Mouse (Mus musculus): ENCODE data around the gene Gm9821. TPM values are rescaled to one million over a fixed set of nuclear protein-coding genes. Genes with fewer than 3 reads are reported as not detected.

Gm9821 gene
- polyA plus RNA-seq, 1 experiment from 2014 or later = 0.33 TPM

DNA sequence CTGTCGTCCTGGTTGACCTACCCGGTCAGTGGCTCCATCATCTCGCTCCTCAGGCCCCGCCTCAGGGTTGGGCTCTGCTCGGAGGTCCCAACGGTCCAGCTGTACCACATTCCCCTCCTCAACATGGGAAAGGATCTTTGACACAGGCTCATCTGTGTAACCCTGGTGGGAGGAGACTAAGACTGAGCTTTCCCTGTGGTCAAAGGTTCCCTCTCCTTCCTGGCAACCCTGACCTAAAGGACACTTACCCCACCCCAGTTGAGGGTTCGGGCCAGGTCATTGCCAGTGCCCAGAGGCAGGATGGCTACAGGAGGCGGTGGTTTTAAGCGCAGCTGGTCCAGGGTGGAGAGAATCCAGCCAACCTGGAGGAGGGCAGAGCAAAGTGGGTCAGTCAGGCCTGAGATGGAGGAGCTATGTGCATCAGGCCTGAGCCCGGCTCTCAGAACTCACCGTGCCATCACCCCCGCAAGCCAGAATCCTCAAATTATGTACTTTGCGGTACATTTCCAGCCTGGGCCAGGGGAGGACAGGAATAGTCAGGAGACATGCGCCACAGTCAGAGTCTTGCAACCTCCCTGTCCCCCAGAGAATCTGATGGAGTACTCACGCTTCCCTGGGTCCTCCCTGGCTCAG is 6.1 kb upstream of the Gm9821 start:
- H3K4me1 ChIP-seq (ENCODE audit: control insufficient read depth, insufficient read depth, low read length) = no peaks in the 10 kb centered on the region
- peaks cover 32% of the 10 kb centered on the region for H3K36me3 ChIP-seq (ENCODE audit: control insufficient read depth, insufficient read depth, low read length)
- H3K9me3 ChIP-seq (ENCODE audit: control insufficient read depth, low read length) = no peaks in the 10 kb centered on the region
- no peak overlapping the region for H3K4me3 ChIP-seq (ENCODE audit: low read depth, low read length)
- no peak overlapping the region for H3K27ac ChIP-seq (ENCODE audit: low read depth, low read length)
- no peak for ATAC-seq (ENCODE audit: low read depth)
- H3K4me2 ChIP-seq (ENCODE audit: low read depth, low read length) = no peak overlapping the region
- WGBS = 79% methylated on average over 15 of the region's 15 CpGs
- H3K27me3 ChIP-seq (ENCODE audit: control insufficient read depth, insufficient read depth, low read length) = no peaks in the 10 kb centered on the region
- no peak overlapping the region for H3K9ac ChIP-seq (replicated peaks; ENCODE audit: low read depth, low read length)

DNA sequence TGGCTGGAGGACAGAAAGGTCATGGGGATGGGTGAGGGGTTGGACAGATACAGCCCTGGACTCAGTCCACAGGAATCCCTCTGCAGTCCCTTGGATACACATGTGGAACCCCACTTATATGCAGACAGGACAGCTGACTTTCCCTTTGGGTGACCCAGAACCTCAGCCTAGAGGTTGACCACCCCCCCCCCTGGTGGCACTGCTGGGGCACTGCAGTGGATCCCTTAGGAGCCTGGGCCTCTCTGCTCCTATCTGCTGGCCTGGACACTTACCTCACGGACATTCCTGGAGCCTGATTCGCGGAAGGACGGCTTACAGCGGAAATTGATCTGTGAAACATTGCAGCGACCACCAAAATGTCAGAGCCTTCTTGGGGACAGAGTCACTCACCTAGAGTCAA is 3.1 kb upstream of the Gm9821 start:
- H3K4me1 ChIP-seq (ENCODE audit: control insufficient read depth, insufficient read depth, low read length) = no peaks in the 10 kb centered on the region; the same call in 1 of the 2 replicates
- ATAC-seq (ENCODE audit: low read depth) = no peak
- H3K4me3 ChIP-seq (ENCODE audit: low read depth, low read length) = no peak overlapping the region
- no peak overlapping the region for H3K4me2 ChIP-seq (ENCODE audit: low read depth, low read length)
- no peak overlapping the region for H3K27ac ChIP-seq (ENCODE audit: low read depth, low read length)
- H3K36me3 ChIP-seq (ENCODE audit: control insufficient read depth, insufficient read depth, low read length) = peaks cover 20% of the 10 kb centered on the region
- no peaks in the 10 kb centered on the region for H3K9me3 ChIP-seq (ENCODE audit: control insufficient read depth, low read length)
- WGBS = 76% methylated on average over 6 of the region's 6 CpGs
- H3K9ac ChIP-seq (replicated peaks; ENCODE audit: low read depth, low read length) = no peak overlapping the region
- no peaks in the 10 kb centered on the region for H3K27me3 ChIP-seq (ENCODE audit: control insufficient read depth, insufficient read depth, low read length)

DNA sequence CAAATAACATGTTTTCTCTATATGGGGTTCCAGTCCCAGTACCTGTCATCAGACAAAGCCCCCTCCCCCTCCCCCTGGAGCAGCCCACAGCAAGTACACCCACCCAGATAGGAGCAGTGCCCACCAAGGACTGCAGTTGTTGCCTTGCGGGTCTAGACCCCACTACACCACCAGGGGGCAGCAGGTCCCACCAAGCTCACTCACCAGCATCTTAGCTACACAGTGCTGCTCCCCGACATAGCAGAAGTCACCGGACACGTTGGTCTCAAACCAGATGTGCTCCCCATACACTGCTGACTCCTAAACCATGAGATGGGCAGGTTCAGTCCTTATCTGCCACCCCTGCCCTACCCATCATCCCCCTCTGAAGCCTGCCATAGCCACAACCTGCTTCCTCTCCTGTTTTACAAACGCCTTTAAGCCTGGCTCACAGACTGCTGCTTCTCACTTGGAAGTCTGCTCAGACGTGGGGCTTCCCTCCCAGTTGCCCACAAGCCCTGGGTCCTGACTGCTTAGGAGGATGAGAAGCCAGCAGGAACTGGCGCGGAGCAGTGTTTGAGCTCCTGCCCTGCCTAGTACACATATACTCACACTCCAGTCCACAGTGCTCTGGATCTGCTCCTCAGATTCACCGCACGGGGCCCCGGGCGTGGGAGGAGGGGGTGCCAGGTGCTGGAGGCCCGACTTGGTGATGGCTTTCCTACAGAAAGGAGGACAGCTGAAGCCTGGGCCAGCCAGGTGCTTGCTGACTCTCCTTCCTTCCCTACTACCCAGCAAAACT is 1.1 kb upstream of the Gm9821 start:
- Histone ChIP-seq H3K36me3 (ENCODE audit: control insufficient read depth, insufficient read depth, low read length) (peaks cover 4% of the 10 kb centered on the region; the same call in 1 of the 2 replicates), H3K4me3 (ENCODE audit: low read depth, low read length) (no peak overlapping the region), H3K27me3 (ENCODE audit: control insufficient read depth, insufficient read depth, low read length) (no peaks in the 10 kb centered on the region), H3K27ac (ENCODE audit: low read depth, low read length) (no peak overlapping the region), H3K9ac (replicated peaks; ENCODE audit: low read depth, low read length) (no peak overlapping the region), H3K4me2 (ENCODE audit: low read depth, low read length) (no peak overlapping the region), H3K4me1 (ENCODE audit: control insufficient read depth, insufficient read depth, low read length) (peaks cover 10% of the 10 kb centered on the region), H3K9me3 (ENCODE audit: control insufficient read depth, low read length) (no peaks in the 10 kb centered on the region)
- ATAC-seq (ENCODE audit: low read depth) = peak; percentile 83
- 51% methylated on average over 13 of the region's 13 CpGs for WGBS

DNA sequence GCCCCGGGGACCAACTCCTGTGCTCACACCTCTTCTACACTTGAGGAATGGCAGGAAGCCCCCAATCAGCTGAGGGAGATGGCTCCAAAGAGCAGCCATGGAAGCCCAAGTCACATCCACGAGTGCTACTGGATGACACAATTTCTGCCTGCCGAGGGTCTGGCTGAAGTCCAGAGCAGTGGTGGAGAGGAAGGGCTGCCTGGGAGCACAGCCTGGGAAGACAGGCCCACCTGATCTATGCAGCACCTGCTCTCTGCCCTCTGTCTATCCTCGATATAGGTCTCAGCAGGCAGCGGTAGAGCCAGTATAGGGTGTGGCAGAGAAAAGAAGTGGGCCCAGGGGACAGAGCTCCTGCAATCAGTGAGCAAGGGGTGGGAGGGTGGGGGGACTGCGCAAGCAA is 1.3 kb downstream of the Gm9821 start:
- ATAC-seq (ENCODE audit: low read depth) = no peak
- Histone ChIP-seq H3K4me2 (ENCODE audit: low read depth, low read length) (no peak overlapping the region), H3K36me3 (ENCODE audit: control insufficient read depth, insufficient read depth, low read length) (no peaks in the 10 kb centered on the region), H3K27ac (ENCODE audit: low read depth, low read length) (no peak overlapping the region), H3K27me3 (ENCODE audit: control insufficient read depth, insufficient read depth, low read length) (no peaks in the 10 kb centered on the region), H3K9me3 (ENCODE audit: control insufficient read depth, low read length) (no peaks in the 10 kb centered on the region), H3K4me1 (ENCODE audit: control insufficient read depth, insufficient read depth, low read length) (peaks cover 25% of the 10 kb centered on the region), H3K4me3 (ENCODE audit: low read depth, low read length) (no peak overlapping the region), H3K9ac (replicated peaks; ENCODE audit: low read depth, low read length) (no peak overlapping the region; the same call in 1 of the 2 replicates)
- 54% methylated on average over 6 of the region's 6 CpGs for WGBS

DNA sequence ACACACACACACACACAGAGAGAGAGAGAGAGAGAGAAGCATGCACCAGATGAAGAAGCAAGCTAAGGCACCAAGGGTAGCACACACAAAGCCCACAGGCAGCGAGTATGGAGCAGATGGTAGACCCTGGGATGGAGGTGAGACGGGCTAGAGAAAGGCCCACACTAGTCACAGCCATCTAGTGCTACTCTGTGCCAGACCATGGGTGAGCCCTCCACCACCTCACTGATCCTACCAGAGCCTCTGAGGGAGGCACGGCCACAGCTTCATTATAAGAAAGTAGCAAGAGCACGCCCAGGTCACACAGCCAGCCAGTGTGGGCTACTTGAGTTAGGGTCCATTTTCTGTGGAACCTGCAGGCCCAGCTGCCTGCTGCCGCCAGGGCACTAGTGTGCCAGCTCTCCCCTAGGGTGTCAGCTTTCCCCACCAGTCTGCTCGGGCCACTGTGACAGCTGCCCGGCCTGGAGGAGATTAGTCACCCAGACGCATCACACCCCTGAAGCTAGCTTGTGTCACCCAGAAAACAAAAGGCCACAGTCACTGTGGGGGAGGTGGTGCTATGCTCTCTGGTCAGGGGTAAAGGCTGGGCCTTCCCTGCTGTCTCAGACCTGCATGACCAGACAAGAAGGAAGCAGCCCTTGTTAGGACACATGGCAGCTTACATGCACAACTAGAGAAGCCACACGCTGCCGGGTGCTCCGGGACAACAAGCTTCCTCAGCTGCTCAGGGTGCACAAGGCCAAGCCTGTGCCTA is 2.1 kb downstream of the Gm9821 start:
- Histone ChIP-seq H3K4me2 (ENCODE audit: low read depth, low read length) (no peak overlapping the region), H3K4me1 (ENCODE audit: control insufficient read depth, insufficient read depth, low read length) (peaks cover 25% of the 10 kb centered on the region)

DNA sequence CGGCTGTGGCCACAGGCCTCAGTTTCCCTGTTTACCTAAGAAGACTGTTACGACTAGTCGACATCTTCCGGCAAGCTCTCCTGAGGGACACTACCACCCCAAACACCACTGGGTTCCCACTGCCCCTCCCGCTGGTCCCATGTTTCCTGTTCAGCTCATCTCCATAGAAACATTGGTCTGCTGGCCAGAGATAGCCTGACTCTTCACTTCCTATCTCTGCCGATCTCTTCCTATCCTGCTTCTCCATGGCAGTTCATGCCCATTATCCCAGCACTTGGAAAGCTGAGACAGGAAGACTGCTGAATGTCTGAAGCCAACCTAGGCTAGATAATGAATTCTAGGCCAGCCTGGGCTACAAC is 2.6 kb downstream of the Gm9821 start:
- Histone ChIP-seq H3K36me3 (ENCODE audit: control insufficient read depth, insufficient read depth, low read length) (no peaks in the 10 kb centered on the region), H3K4me2 (ENCODE audit: low read depth, low read length) (no peak overlapping the region), H3K4me1 (ENCODE audit: control insufficient read depth, insufficient read depth, low read length) (peaks cover 25% of the 10 kb centered on the region), H3K9ac (replicated peaks; ENCODE audit: low read depth, low read length) (no peak overlapping the region), H3K4me3 (ENCODE audit: low read depth, low read length) (no peak overlapping the region), H3K9me3 (ENCODE audit: control insufficient read depth, low read length) (no peaks in the 10 kb centered on the region), H3K27ac (ENCODE audit: low read depth, low read length) (no peak overlapping the region), H3K27me3 (ENCODE audit: control insufficient read depth, insufficient read depth, low read length) (no peaks in the 10 kb centered on the region)
- WGBS = 86% methylated on average over 6 of the region's 6 CpGs
- no peak for ATAC-seq (ENCODE audit: low read depth)

More for the DNA sequence above, 2.1 kb downstream of the Gm9821 start:
- WGBS = 53% methylated on average over 11 of the region's 11 CpGs
- H3K27me3 ChIP-seq (ENCODE audit: control insufficient read depth, insufficient read depth, low read length) = no peaks in the 10 kb centered on the region
- no peak overlapping the region for H3K4me3 ChIP-seq (ENCODE audit: low read depth, low read length)
- no peaks in the 10 kb centered on the region for H3K36me3 ChIP-seq (ENCODE audit: control insufficient read depth, insufficient read depth, low read length)
- H3K27ac ChIP-seq (ENCODE audit: low read depth, low read length) = 0 out of 2 replicates have a peak overlapping the region, but pooled peaks have one; percentile 22
- H3K9me3 ChIP-seq (ENCODE audit: control insufficient read depth, low read length) = no peaks in the 10 kb centered on the region
- ATAC-seq (ENCODE audit: low read depth) = no peak
- 0 out of 2 replicates have a peak overlapping the region, but pooled peaks have one; percentile 16 for H3K9ac ChIP-seq (replicated peaks; ENCODE audit: low read depth, low read length)

DNA sequence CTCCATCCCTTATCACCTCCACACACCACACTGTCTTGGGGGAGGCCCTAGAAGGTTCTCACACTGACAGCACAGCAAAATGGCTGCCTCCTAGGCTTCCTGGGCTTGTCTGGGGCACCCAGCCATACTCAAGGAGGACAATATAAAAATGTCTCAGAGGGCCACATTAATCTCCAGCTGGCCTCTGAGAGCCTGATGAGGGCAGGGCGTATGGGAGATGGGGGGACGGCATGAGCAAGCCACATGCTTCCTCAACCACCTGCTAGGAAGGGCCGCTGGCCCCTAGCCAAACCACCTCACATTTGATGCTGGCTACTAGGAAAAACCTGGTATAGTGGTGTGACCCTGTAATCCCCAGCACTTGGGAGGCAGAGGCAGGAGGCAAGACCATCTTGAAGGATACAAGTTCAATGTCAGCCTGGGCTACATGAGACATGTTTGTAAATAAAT is 3.3 kb downstream of the Gm9821 start:
- Histone ChIP-seq H3K27me3 (ENCODE audit: control insufficient read depth, insufficient read depth, low read length) (no peaks in the 10 kb centered on the region), H3K4me2 (ENCODE audit: low read depth, low read length) (no peak overlapping the region), H3K9me3 (ENCODE audit: control insufficient read depth, low read length) (no peaks in the 10 kb centered on the region), H3K4me3 (ENCODE audit: low read depth, low read length) (no peak overlapping the region), H3K4me1 (ENCODE audit: control insufficient read depth, insufficient read depth, low read length) (peaks cover 25% of the 10 kb centered on the region), H3K9ac (replicated peaks; ENCODE audit: low read depth, low read length) (no peak overlapping the region), H3K27ac (ENCODE audit: low read depth, low read length) (no peak overlapping the region), H3K36me3 (ENCODE audit: control insufficient read depth, insufficient read depth, low read length) (no peaks in the 10 kb centered on the region)
- ATAC-seq (ENCODE audit: low read depth) = no peak
- WGBS = 56% methylated on average over 3 of the region's 3 CpGs

DNA sequence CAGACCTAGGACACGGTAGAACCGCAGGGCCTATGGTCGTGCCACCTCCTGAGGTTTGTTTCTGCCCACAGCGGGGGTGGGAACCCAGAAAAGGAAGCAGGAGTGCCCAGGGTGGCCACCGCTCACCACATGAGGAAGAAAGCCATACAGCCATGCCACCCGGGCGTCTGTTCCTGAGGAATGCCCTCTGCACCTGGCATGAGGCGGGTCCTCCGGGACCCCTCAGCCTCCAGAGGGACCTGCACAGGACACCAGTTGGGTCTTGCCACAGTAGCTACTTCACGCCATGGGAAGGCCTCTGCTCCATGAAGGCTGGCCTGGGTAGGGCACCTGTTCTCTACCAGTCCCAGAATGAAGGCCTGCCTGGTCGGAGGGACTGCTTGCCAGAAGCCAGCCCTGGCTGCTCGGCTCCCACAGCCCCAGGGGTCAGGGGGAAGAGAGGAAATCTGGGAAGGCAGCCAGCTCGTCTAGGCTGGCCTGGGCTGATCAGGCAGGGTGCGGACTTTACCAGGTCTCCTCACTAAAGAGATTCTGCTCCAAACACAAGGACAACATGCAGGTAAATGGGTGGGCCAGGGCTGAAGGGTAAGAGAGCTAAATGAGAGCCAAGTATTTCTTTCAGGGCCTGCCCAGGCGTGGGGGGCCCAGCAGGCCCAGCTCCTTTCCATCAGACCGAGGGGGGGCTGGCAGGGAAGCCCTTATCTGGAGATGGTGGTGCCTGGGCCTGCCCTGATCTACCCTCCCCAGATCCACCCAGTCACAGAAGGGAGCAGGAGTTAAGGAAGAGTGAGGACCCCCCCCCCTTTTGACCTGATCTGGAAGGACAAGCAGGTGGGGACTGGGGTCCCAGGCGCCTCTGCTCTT is 4.1 kb downstream of the Gm9821 start:
- Histone ChIP-seq H3K9ac (replicated peaks; ENCODE audit: low read depth, low read length) (peak overlapping the region; percentile 32; the same call in 1 of the 2 replicates), H3K27me3 (ENCODE audit: control insufficient read depth, insufficient read depth, low read length) (no peaks in the 10 kb centered on the region), H3K9me3 (ENCODE audit: control insufficient read depth, low read length) (no peaks in the 10 kb centered on the region), H3K4me2 (ENCODE audit: low read depth, low read length) (peak overlapping the region; percentile 30; the same call in 1 of the 2 replicates), H3K4me1 (ENCODE audit: control insufficient read depth, insufficient read depth, low read length) (peaks cover 25% of the 10 kb centered on the region), H3K4me3 (ENCODE audit: low read depth, low read length) (no peak overlapping the region), H3K36me3 (ENCODE audit: control insufficient read depth, insufficient read depth, low read length) (no peaks in the 10 kb centered on the region), H3K27ac (ENCODE audit: low read depth, low read length) (peak overlapping the region; percentile 69)
- 67% methylated on average over 16 of the region's 17 CpGs for WGBS
- peak; percentile 25; the same call in 1 of the 2 replicates for ATAC-seq (ENCODE audit: low read depth)
